Mouse (Mus musculus) MEL (cell line): ENCODE results near the gene Itpr2. TPM values are rescaled to one million over a fixed set of nuclear protein-coding genes. Genes with fewer than 3 reads are reported as not detected.
A peak's percentile ranks its signal among the peaks of the same experiment; 100 is the strongest.

Experiments used
- DNase-seq: peaks from one replicate; pipeline ENCODE4 v3.0.0; 2011; ENCODE audit warnings: low read depth, low spot score
- H3K27ac ChIP-seq: 2 replicates; pipeline ENCODE4 v1.5.1; 2012; ENCODE audit warnings: low read depth, mild to moderate bottlenecking, control low read depth, low read length, moderate library complexity; ENCODE audit not compliant: control insufficient read depth
- H3K27me3 ChIP-seq, 2 experiments: fragments of 150-350 bp in 1 of 2; sonication (generic) in 1 of 2; 2 replicates each; pipeline ENCODE4 v1.6.1; 2012; ENCODE audit warnings: low read length in 2 of 2, mild to moderate bottlenecking in 2 of 2, improper control_type of control experiment in 1 of 2, moderate library complexity in 1 of 2; ENCODE audit not compliant: insufficient read depth in 2 of 2, control insufficient read depth in 1 of 2
- H3K36me3 ChIP-seq, 2 experiments: 2 replicates each; pipeline ENCODE4 v1.6.1; 2012 to 2014; ENCODE audit warnings: low read length in 2 of 2, improper control_type of control experiment in 1 of 2, inconsistent platforms in 1 of 2, mild to moderate bottlenecking in 1 of 2; ENCODE audit not compliant: insufficient read depth in 2 of 2, control insufficient read depth in 1 of 2
- H3K4me1 ChIP-seq, 2 experiments: fragments of 150-350 bp in 1 of 2; sonication (generic) in 1 of 2; 2 replicates each; pipeline ENCODE4 v1.6.1; 2012; ENCODE audit warnings: low read length in 2 of 2, improper control_type of control experiment in 1 of 2, mild to moderate bottlenecking in 1 of 2; ENCODE audit not compliant: insufficient read depth in 2 of 2, control insufficient read depth in 1 of 2
- H3K4me3 ChIP-seq, 2 experiments: fragments of 150-350 bp in 1 of 2; sonication (generic) in 1 of 2; 2 replicates each; pipeline ENCODE4 v1.5.1; 2012; ENCODE audit warnings: low read depth in 2 of 2, low read length in 2 of 2, mild to moderate bottlenecking in 2 of 2, moderate library complexity in 2 of 2, control low read depth in 1 of 2, improper control_type of control experiment in 1 of 2; ENCODE audit not compliant: control insufficient read depth in 1 of 2, insufficient read depth in 1 of 2
- H3K79me2 ChIP-seq: 2 replicates; pipeline ENCODE4 v1.6.1; 2012; ENCODE audit warnings: mild to moderate bottlenecking, low read length, moderate library complexity; ENCODE audit not compliant: control insufficient read depth, poor library complexity, insufficient read depth
- H3K9ac ChIP-seq: 2 replicates; pipeline ENCODE4 v1.6.1; 2012; ENCODE audit warnings: low read depth, mild to moderate bottlenecking, control low read depth, low read length, moderate library complexity; ENCODE audit not compliant: control insufficient read depth, poor library complexity, severe bottlenecking
- H3K9me3 ChIP-seq: fragments of 150-350 bp; sonication (generic); replicated peaks from 2 replicates; pipeline ENCODE4 v1.6.1; 2012; ENCODE audit warnings: mild to moderate bottlenecking, low read length, improper control_type of control experiment, moderate library complexity; ENCODE audit not compliant: insufficient read depth
- BHLHE40 ChIP-seq: IDR thresholded peaks from 2 replicates; pipeline ENCODE4 v1.6.1; 2012; ENCODE audit warnings: low read depth, mild to moderate bottlenecking, inconsistent platforms, low read length, improper control_type of control experiment, borderline replicate concordance
- CHD1 ChIP-seq: IDR thresholded peaks from 2 replicates; pipeline ENCODE4 v1.6.1; 2012; ENCODE audit warnings: low read depth, mild to moderate bottlenecking, inconsistent platforms, low read length, improper control_type of control experiment
- CHD2 ChIP-seq: IDR thresholded peaks from 2 replicates; pipeline ENCODE4 v1.6.1; 2011; ENCODE audit warnings: low read length, improper control_type of control experiment
- CTCF ChIP-seq, 3 experiments: IDR thresholded peaks in 2 of 3; conservative IDR thresholded peaks in 1 of 3; 2 replicates each; pipeline ENCODE4 v1.5.1; 2011 to 2012; ENCODE audit warnings: low read length in 3 of 3, low read depth in 2 of 3, mild to moderate bottlenecking in 2 of 3, improper control_type of control experiment in 1 of 3, inconsistent platforms in 1 of 3, mixed read lengths in 1 of 3, moderate library complexity in 1 of 3; ENCODE audit not compliant: control insufficient read depth in 1 of 3, insufficient read depth in 1 of 3, poor library complexity in 1 of 3, severe bottlenecking in 1 of 3
- E2F4 ChIP-seq: IDR thresholded peaks from 2 replicates; pipeline ENCODE4 v1.6.1; 2011; ENCODE audit warnings: low read depth, low read length, improper control_type of control experiment, borderline replicate concordance
- GABPA ChIP-seq: IDR thresholded peaks from 2 replicates; pipeline ENCODE4 v1.6.1; 2012; ENCODE audit warnings: low read depth, mild to moderate bottlenecking, inconsistent platforms, low read length, improper control_type of control experiment, moderate library complexity
- GATA1 ChIP-seq: IDR thresholded peaks from 2 replicates; pipeline ENCODE4 v1.6.1; 2011; ENCODE audit warnings: low read depth, low read length, improper control_type of control experiment
- JUND ChIP-seq: IDR thresholded peaks from 2 replicates; pipeline ENCODE4 v1.6.1; 2011; ENCODE audit warnings: low read depth, mild to moderate bottlenecking, improper control_type of control experiment, low read length
- MAX ChIP-seq: IDR thresholded peaks from 2 replicates; pipeline ENCODE4 v1.6.1; 2011; ENCODE audit warnings: low read length, improper control_type of control experiment
- MAZ ChIP-seq: IDR thresholded peaks from 2 replicates; pipeline ENCODE4 v1.6.1; 2012; ENCODE audit warnings: low read depth, mild to moderate bottlenecking, inconsistent platforms, low read length, improper control_type of control experiment
- MEF2A ChIP-seq: IDR thresholded peaks from 2 replicates; pipeline ENCODE4 v1.6.1; 2014; ENCODE audit warnings: low read depth, mild to moderate bottlenecking, inconsistent platforms, low read length, improper control_type of control experiment; ENCODE audit not compliant: poor library complexity, insufficient replicate concordance, severe bottlenecking; ENCODE audit errors: extremely low read depth
- MYC ChIP-seq: IDR thresholded peaks from 2 replicates; pipeline ENCODE4 v1.6.1; 2011; ENCODE audit warnings: low read depth, mild to moderate bottlenecking, low read length, improper control_type of control experiment, moderate library complexity
- POLR2A ChIP-seq, 2 experiments: IDR thresholded peaks; 2 replicates each; pipeline ENCODE4 v1.6.1; 2011 to 2012; ENCODE audit warnings: low read length in 2 of 2, mild to moderate bottlenecking in 2 of 2, control low read depth in 1 of 2, improper control_type of control experiment in 1 of 2, low read depth in 1 of 2, moderate library complexity in 1 of 2; ENCODE audit not compliant: control insufficient read depth in 1 of 2, insufficient read depth in 1 of 2, poor library complexity in 1 of 2
- RCOR1 ChIP-seq: IDR thresholded peaks from 2 replicates; pipeline ENCODE4 v1.6.1; 2012; ENCODE audit warnings: low read depth, mild to moderate bottlenecking, inconsistent platforms, low read length, improper control_type of control experiment
- SIN3A ChIP-seq: IDR thresholded peaks from 2 replicates; pipeline ENCODE4 v1.6.1; 2012; ENCODE audit warnings: low read length, improper control_type of control experiment, inconsistent platforms
- SMC3 ChIP-seq: IDR thresholded peaks from 2 replicates; pipeline ENCODE4 v1.6.1; 2011; ENCODE audit warnings: low read depth, low read length, improper control_type of control experiment
- USF1 ChIP-seq: IDR thresholded peaks from 2 replicates; pipeline ENCODE4 v1.6.1; 2014; ENCODE audit warnings: low read depth, mild to moderate bottlenecking, inconsistent platforms, low read length, improper control_type of control experiment, moderate library complexity
- ZKSCAN1 ChIP-seq: IDR thresholded peaks from 2 replicates; pipeline ENCODE4 v1.6.1; 2012; ENCODE audit warnings: low read depth, mild to moderate bottlenecking, inconsistent platforms, low read length, improper control_type of control experiment, moderate library complexity
- ZMIZ1 ChIP-seq: IDR thresholded peaks from 2 replicates; pipeline ENCODE4 v1.6.1; 2012; ENCODE audit warnings: low read depth, mild to moderate bottlenecking, inconsistent platforms, low read length, improper control_type of control experiment, moderate library complexity
- ZNF384 ChIP-seq: IDR thresholded peaks from 2 replicates; pipeline ENCODE4 v1.6.1; 2012; ENCODE audit warnings: low read depth, mild to moderate bottlenecking, inconsistent platforms, low read length, improper control_type of control experiment
- polyA plus RNA-seq, 2 experiments: library from polyadenylated mRNA; stranded (reverse) in 1 of 2; unstranded in 1 of 2; fragments of >175 nt in 1 of 2; fragments of >200 nt in 1 of 2; gene quantifications; 2 replicates each; pipeline versions ENCODE4 v1.2.1 to v1.2.4; 2012; ENCODE audit warnings: low replicate concordance in 2 of 2, low read depth in 1 of 2; ENCODE audit not compliant: insufficient read length in 2 of 2, insufficient read depth in 1 of 2, missing spikeins in 1 of 2
- total RNA-seq: library from RNA; depleted of rRNA; stranded (reverse); fragments of 300-350 nt; gene quantifications from 2 replicates; pipeline ENCODE4 v1.2.3, GENCODE M21; 2012

Gene Itpr2
- total and polyA plus RNA-seq, 3 experiments: 1.5 to 3.0 TPM; not detected in 1

DNA sequence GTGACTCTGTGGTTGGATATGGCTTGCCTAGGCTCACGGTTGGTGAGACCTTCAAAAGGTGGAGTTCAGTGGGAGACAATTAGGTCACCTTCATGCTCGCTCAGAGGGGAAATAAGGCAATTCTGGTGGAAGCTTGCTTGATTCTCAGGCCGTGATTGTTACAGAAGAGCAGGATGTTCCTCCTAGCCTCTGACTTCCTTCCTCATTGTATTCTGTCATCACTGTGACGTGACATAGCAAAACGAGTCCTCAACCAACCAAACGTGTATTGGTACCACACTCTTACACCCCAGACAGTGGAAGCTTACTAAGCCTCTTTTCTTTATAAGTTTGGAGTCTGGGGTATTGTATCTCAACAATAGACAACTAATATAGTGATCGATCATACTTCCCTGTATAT, 64.0 kb downstream of the Itpr2 start:
- no peak overlapping the region for H3K27ac ChIP-seq
- no peaks in the 10 kb centered on the region for H3K9me3 ChIP-seq
- peaks cover 0 to 11% of the 10 kb centered on the region in 2 experiments; a peak in 1 of 4 replicates for H3K4me1 ChIP-seq
- no peak overlapping the region for H3K9ac ChIP-seq
- H3K36me3 ChIP-seq: no peaks in the 10 kb centered on the region
- no peaks in the 10 kb centered on the region for H3K79me2 ChIP-seq
- no peaks in the 10 kb centered on the region for H3K27me3 ChIP-seq
- H3K4me3 ChIP-seq: no peak overlapping the region
- no peak for DNase-seq
- TF ChIP-seq CHD1 (no peak), CHD2 (no peak), CTCF (IDR thresholded peaks at IDR 0.05 in 2 of 3, conservative IDR thresholded peaks at IDR 0.05 in 1 of 3; ENCODE audit: control insufficient read depth in 1 of 3, insufficient read depth in 1 of 3, low read depth in 2 of 3, low read length in 3 of 3, poor library complexity in 1 of 3, severe bottlenecking in 1 of 3) (no peak), RCOR1 (no peak), JUND (no peak), ZNF384 (no peak), MYC (no peak), SMC3 (no peak), MEF2A (no peak), BHLHE40 (no peak), MAX (no peak), ZKSCAN1 (no peak), GABPA (no peak), MAZ (no peak)

DNA sequence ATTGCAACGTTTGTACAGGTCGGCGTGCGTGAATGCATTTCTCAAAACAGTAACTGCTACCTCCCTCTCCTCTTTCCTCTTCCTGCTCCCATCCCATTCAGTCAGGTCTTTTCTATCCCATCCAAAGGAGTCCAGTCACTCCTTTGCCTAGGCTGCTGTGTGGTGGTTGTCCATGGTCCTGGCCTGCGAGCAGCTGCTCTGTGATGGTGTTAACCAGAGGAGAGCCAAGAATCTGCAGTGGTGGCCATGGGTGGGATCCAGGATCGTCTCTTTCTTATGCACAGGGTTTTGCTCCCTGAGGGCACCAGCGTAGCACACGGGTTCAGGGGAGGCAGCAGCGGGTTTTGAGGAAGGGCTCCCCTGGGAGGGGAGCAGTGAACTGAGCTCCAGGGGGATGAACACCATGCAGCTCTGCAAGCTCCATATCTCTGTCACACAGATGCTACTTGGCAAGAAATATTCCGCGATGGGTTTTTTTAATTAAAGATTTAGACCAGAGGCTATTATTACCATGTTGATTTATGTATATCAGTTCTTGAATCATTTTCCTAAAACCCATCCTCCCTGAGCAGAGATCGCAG, 65.0 kb downstream of the Itpr2 start:
- Histone ChIP-seq H3K36me3 (peaks cover 0 to 2% of the 10 kb centered on the region in 2 experiments; a peak in 2 of 4 replicates), H3K27ac (no peak overlapping the region)
- TF ChIP-seq CHD1 (no peak), POLR2A (IDR thresholded peaks at IDR 0.05; ENCODE audit: control insufficient read depth in 1 of 2, insufficient read depth in 1 of 2, low read depth in 1 of 2, low read length in 2 of 2, poor library complexity in 1 of 2) (no peak), ZKSCAN1 (no peak)
- TF ChIP-seq, all 39 proteins: peak for 0
- peak; percentile 19 for DNase-seq
- Histone ChIP-seq H3K4me3 (no peak overlapping the region), H3K9me3 (no peaks in the 10 kb centered on the region), H3K4me1 (peaks cover 2 to 15% of the 10 kb centered on the region in 2 experiments; a peak in 2 of 4 replicates), H3K27me3 (no peaks in the 10 kb centered on the region), H3K9ac (no peak overlapping the region), H3K79me2 (no peaks in the 10 kb centered on the region)

DNA sequence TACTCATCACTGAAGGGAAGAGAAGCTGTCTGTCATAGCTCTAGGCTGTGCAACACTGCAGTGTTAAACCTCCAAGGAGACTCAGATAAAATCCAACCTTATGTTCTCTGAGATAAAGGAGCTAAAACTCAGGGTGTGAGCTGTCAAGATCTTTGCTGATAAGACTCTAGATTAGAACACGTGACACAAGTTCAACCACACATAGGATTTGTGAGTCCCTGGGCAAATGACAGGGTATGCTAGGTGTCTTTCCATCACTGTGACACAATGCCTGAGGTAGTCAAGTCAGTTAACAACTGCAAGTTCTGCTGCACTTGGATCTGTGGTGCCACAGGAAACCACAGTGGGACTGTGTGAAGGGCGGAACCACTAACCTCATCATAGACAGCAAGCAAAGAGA, 67.8 kb downstream of the Itpr2 start:
- H3K4me3 ChIP-seq: no peak overlapping the region
- DNase-seq: no peak
- no peak overlapping the region for H3K9ac ChIP-seq
- no peaks in the 10 kb centered on the region for H3K79me2 ChIP-seq
- no peak for TF ChIP-seq ZMIZ1
- peak; percentile 70 for TF ChIP-seq USF1
- no peak for TF ChIP-seq SIN3A
- TF ChIP-seq JUND: no peak
- TF ChIP-seq GATA1: 0 out of 2 replicates have a peak, but pooled peaks have one; percentile 19
- no peak for TF ChIP-seq E2F4
- H3K4me1 ChIP-seq: peaks cover 2 to 18% of the 10 kb centered on the region in 2 experiments; a peak in 2 of 4 replicates
- no peak overlapping the region for H3K27ac ChIP-seq
- H3K36me3 ChIP-seq: peaks cover 0 to 2% of the 10 kb centered on the region in 2 experiments; a peak in 2 of 4 replicates
- no peaks in the 10 kb centered on the region for H3K27me3 ChIP-seq
- H3K9me3 ChIP-seq: no peaks in the 10 kb centered on the region
